Comparison of ENCODE assay signal across 10 mouse cellular contexts in genomic region chr16:32524244-32524615, GRCm38 (mm10). TPM values are rescaled to one million over a fixed set of nuclear protein-coding genes. Genes with fewer than 3 reads are reported as not detected.
DNase-seq lines count a peak whose midpoint lies in the region; ATAC-seq lines count a peak whose summit lies in the region.
"Had no signal": no experiment of that assay in that cellular context is flagged by ENCODE, and none has a peak within 500 bp of the region (broad histone marks: within the 10 kb centered on the region; RNA-seq: fewer than 3 reads in every experiment).

No protein-coding gene starts in this region.

- H3K27me3 ChIP-seq in forebrain, embryonic 15.5 days: no peaks in the 10 kb centered on the region
- H3K27me3 ChIP-seq in forebrain, embryonic 14.5 days (replicated peaks; ENCODE audit: control insufficient read depth, insufficient read depth, low read length): no peaks in the 10 kb centered on the region
- H3K27me3 ChIP-seq in heart, embryonic 16.5 days (ENCODE audit: control insufficient read depth, insufficient read depth, low read length): no peaks in the 10 kb centered on the region
- H3K27me3 ChIP-seq in midbrain, embryonic 13.5 days: no peaks in the 10 kb centered on the region; the same call in 1 of the 2 replicates
- H3K27me3 ChIP-seq: embryonic facial prominence, embryonic 15.5 days had no signal

- H3K4me2 ChIP-seq in forebrain, embryonic 15.5 days (replicated peaks): no peak overlapping the region
- H3K4me2 ChIP-seq in forebrain, embryonic 14.5 days (ENCODE audit: low read length): no peak overlapping the region
- H3K4me2 ChIP-seq in heart, embryonic 16.5 days (ENCODE audit: low read depth, low read length): no peak overlapping the region
- no peak overlapping the region for H3K4me2 ChIP-seq in midbrain, embryonic 13.5 days (replicated peaks)
- H3K4me2 ChIP-seq: embryonic facial prominence, embryonic 15.5 days had no signal

- ATAC-seq in forebrain, embryonic 15.5 days (replicated peaks): no peak
- no peak for ATAC-seq in forebrain, embryonic 14.5 days
- ATAC-seq in heart, embryonic 16.5 days (replicated peaks; ENCODE audit: extremely low read depth, insufficient read depth, low FRiP score): no peak
- ATAC-seq in midbrain, embryonic 13.5 days: peak; percentile 48

- DNase-seq in forebrain, embryonic 14.5 days (ENCODE audit: low spot score): no peak
- DNase-seq in MN1 (ENCODE audit: low spot score): peak; percentile 26
- no peak for DNase-seq in left cerebral cortex, postnatal 4 days
- DNase-seq in right cerebral cortex, postnatal 25 days: no peak
- DNase-seq in gastrocnemius, postnatal 36 days: no peak
- DNase-seq: lung, adult 2 months had no signal

- H3K27ac ChIP-seq in forebrain, embryonic 15.5 days (replicated peaks): 0 out of 2 replicates have a peak overlapping the region, but pooled peaks have one; percentile 22
- no peak overlapping the region for H3K27ac ChIP-seq in forebrain, embryonic 14.5 days (ENCODE audit: low read depth, low read length)
- H3K27ac ChIP-seq in heart, embryonic 16.5 days (ENCODE audit: low read length): peak overlapping the region; percentile 40
- H3K27ac ChIP-seq in midbrain, embryonic 13.5 days: peak overlapping the region; percentile 64
- H3K27ac ChIP-seq: embryonic facial prominence, embryonic 15.5 days had no signal

- H3K9me3 ChIP-seq in forebrain, embryonic 15.5 days: no peaks in the 10 kb centered on the region
- no peaks in the 10 kb centered on the region for H3K9me3 ChIP-seq in forebrain, embryonic 14.5 days (replicated peaks; ENCODE audit: control insufficient read depth, low read length)
- no peaks in the 10 kb centered on the region for H3K9me3 ChIP-seq in heart, embryonic 16.5 days (replicated peaks; ENCODE audit: control insufficient read depth, low read length)
- no peaks in the 10 kb centered on the region for H3K9me3 ChIP-seq in midbrain, embryonic 13.5 days
- H3K9me3 ChIP-seq: embryonic facial prominence, embryonic 15.5 days had no signal

- WGBS in forebrain, embryonic 15.5 days: 68% methylated on average over 5 of the region's 5 CpGs
- 68% methylated on average over 5 of the region's 5 CpGs for WGBS in forebrain, embryonic 14.5 days
- 48% methylated on average over 5 of the region's 5 CpGs for WGBS in heart, embryonic 16.5 days
- 45% methylated on average over 5 of the region's 5 CpGs for WGBS in midbrain, embryonic 13.5 days

- no peaks in the 10 kb centered on the region for H3K36me3 ChIP-seq in forebrain, embryonic 15.5 days
- no peaks in the 10 kb centered on the region for H3K36me3 ChIP-seq in forebrain, embryonic 14.5 days (ENCODE audit: control insufficient read depth, insufficient read depth, low read length)
- H3K36me3 ChIP-seq in heart, embryonic 16.5 days (ENCODE audit: control insufficient read depth, insufficient read depth): no peaks in the 10 kb centered on the region
- no peaks in the 10 kb centered on the region for H3K36me3 ChIP-seq in midbrain, embryonic 13.5 days
- H3K36me3 ChIP-seq: embryonic facial prominence, embryonic 15.5 days had no signal

- H3K9ac ChIP-seq in forebrain, embryonic 15.5 days (replicated peaks): no peak overlapping the region
- H3K9ac ChIP-seq in forebrain, embryonic 14.5 days (ENCODE audit: low read length): no peak overlapping the region
- H3K9ac ChIP-seq in heart, embryonic 16.5 days (ENCODE audit: low read length): 0 out of 2 replicates have a peak overlapping the region, but pooled peaks have one; percentile 20
- H3K9ac ChIP-seq in midbrain, embryonic 13.5 days (replicated peaks): no peak overlapping the region
- H3K9ac ChIP-seq: embryonic facial prominence, embryonic 15.5 days had no signal

- intact Hi-C loops in left cerebral cortex, postnatal 4 days (cut with DNase I): no loop called here
- intact Hi-C loops in gastrocnemius, postnatal 36 days (cut with DNase I): no loop called here

- H3K4me3 ChIP-seq in forebrain, embryonic 15.5 days: no peak overlapping the region
- no peak overlapping the region for H3K4me3 ChIP-seq in forebrain, embryonic 14.5 days (ENCODE audit: low read depth, low read length)
- no peak overlapping the region for H3K4me3 ChIP-seq in heart, embryonic 16.5 days (ENCODE audit: low read length)
- no peak overlapping the region for H3K4me3 ChIP-seq in midbrain, embryonic 13.5 days (replicated peaks)
- H3K4me3 ChIP-seq: embryonic facial prominence, embryonic 15.5 days had no signal

- H3K4me1 ChIP-seq in forebrain, embryonic 15.5 days: 0 out of 2 replicates have a peak, but pooled peaks cover 7% of the 10 kb centered on the region
- H3K4me1 ChIP-seq in forebrain, embryonic 14.5 days (ENCODE audit: control insufficient read depth, insufficient read depth, low read length): no peaks in the 10 kb centered on the region; the same call in 1 of the 2 replicates
- H3K4me1 ChIP-seq in heart, embryonic 16.5 days (ENCODE audit: control insufficient read depth, insufficient read depth, low read length): peaks cover 18% of the 10 kb centered on the region
- H3K4me1 ChIP-seq in midbrain, embryonic 13.5 days (replicated peaks): peaks cover 16% of the 10 kb centered on the region

RNA-seq across cellular contexts. Expression of gene Zdhhc19, which starts 28.2 kb away (rescaled TPM):
- not detected in 2 replicates for polyA plus RNA-seq in forebrain, embryonic 15.5 days (2015; fragmentation: Nextera tagmentation; extraction: Ambion mirVana)
- polyA plus RNA-seq in forebrain, embryonic 14.5 days (2014; fragmentation: Nextera tagmentation; extraction: Ambion mirVana): not detected in 2 replicates
- polyA plus RNA-seq in heart, embryonic 16.5 days (2015; fragmentation: Nextera tagmentation; extraction: Ambion mirVana): not detected in 2 replicates
- polyA plus RNA-seq in midbrain, embryonic 13.5 days (2015; fragmentation: Nextera tagmentation; extraction: Ambion mirVana): not detected in 2 replicates
- not detected for total RNA-seq in left cerebral cortex, postnatal 4 days (2021)
- total RNA-seq in gastrocnemius, postnatal 36 days (2021): not detected
- polyA plus RNA-seq: embryonic facial prominence, embryonic 15.5 days; lung, adult 2 months had no signal

RNA-seq across cellular contexts. Expression of gene Slc51a, which starts 36.6 kb away (rescaled TPM):
- 0.11 and 0.29 TPM in 2 replicates for polyA plus RNA-seq in forebrain, embryonic 15.5 days (2015; fragmentation: Nextera tagmentation; extraction: Ambion mirVana)
- polyA plus RNA-seq in forebrain, embryonic 14.5 days (2014; fragmentation: Nextera tagmentation; extraction: Ambion mirVana): 0.20 and 0.21 TPM in 2 replicates
- polyA plus RNA-seq in heart, embryonic 16.5 days (2015; fragmentation: Nextera tagmentation; extraction: Ambion mirVana): 0.59 and 2.4 TPM in 2 replicates
- polyA plus RNA-seq in midbrain, embryonic 13.5 days (2015; fragmentation: Nextera tagmentation; extraction: Ambion mirVana): 0.27 and 0.39 TPM in 2 replicates
- not detected for total RNA-seq in left cerebral cortex, postnatal 4 days (2021)
- total RNA-seq in gastrocnemius, postnatal 36 days (2021): not detected
- polyA plus RNA-seq: embryonic facial prominence, embryonic 15.5 days had no signal
